Mouse (Mus musculus) ES-E14 (cell line): ENCODE data around the gene Cubn. TPM values are rescaled to one million over a fixed set of nuclear protein-coding genes. Genes with fewer than 3 reads are reported as not detected.

ENCODE experiments used
- DNase-seq: peaks from one replicate; pipeline ENCODE4 v3.0.0-alpha.2; 2013; ENCODE audit warnings: low read depth, low spot score
- H3K27ac ChIP-seq: 2 replicates; pipeline ENCODE4 v1.5.1; 2012; ENCODE audit warnings: low read depth, mild to moderate bottlenecking, low read length, moderate library complexity, mixed read lengths; ENCODE audit not compliant: poor library complexity, insufficient read depth, severe bottlenecking
- H3K36me3 ChIP-seq: 2 replicates; pipeline ENCODE4 v1.6.1; 2012; ENCODE audit warnings: mild to moderate bottlenecking, low read length, moderate library complexity, mixed read lengths; ENCODE audit not compliant: control insufficient read depth, poor library complexity, insufficient read depth, severe bottlenecking
- H3K4me1 ChIP-seq, 2 experiments: fragments of 150-350 bp in 1 of 2; sonication (generic) in 1 of 2; 2 replicates each; pipeline ENCODE4 v1.6.1; 2012; ENCODE audit warnings: low read length in 2 of 2, mild to moderate bottlenecking in 1 of 2, mixed read lengths in 1 of 2; ENCODE audit not compliant: control insufficient read depth in 2 of 2, insufficient read depth in 2 of 2, poor library complexity in 1 of 2
- H3K4me3 ChIP-seq, 2 experiments: fragments of 150-350 bp in 1 of 2; sonication (generic) in 1 of 2; 2 replicates each; pipeline ENCODE4 v1.5.1; 2012; ENCODE audit warnings: low read length in 2 of 2, low read depth in 1 of 2, mild to moderate bottlenecking in 1 of 2, mixed read lengths in 1 of 2; ENCODE audit not compliant: insufficient read depth in 1 of 2, poor library complexity in 1 of 2, severe bottlenecking in 1 of 2
- H3K9ac ChIP-seq: 2 replicates; pipeline ENCODE4 v1.6.1; 2012; ENCODE audit warnings: low read depth, mild to moderate bottlenecking, low read length, mixed read lengths; ENCODE audit not compliant: poor library complexity, insufficient read depth, severe bottlenecking
- H3K9me3 ChIP-seq: fragments of 150-350 bp; sonication (generic); 2 replicates; pipeline ENCODE4 v1.6.1; 2012; ENCODE audit warnings: low read depth, mild to moderate bottlenecking, low read length; ENCODE audit not compliant: control insufficient read depth, insufficient read depth
- CHD2 ChIP-seq: IDR thresholded peaks from 2 replicates; pipeline ENCODE4 v1.6.1; 2014; ENCODE audit warnings: mild to moderate bottlenecking, low read depth, low read length, inconsistent platforms
- HCFC1 ChIP-seq: IDR thresholded peaks from 2 replicates; pipeline ENCODE4 v1.6.1; 2012; ENCODE audit warnings: low read length, inconsistent platforms, borderline replicate concordance; ENCODE audit not compliant: insufficient read depth
- MAFK ChIP-seq: IDR thresholded peaks from 2 replicates; pipeline ENCODE4 v1.6.1; 2014; ENCODE audit warnings: mild to moderate bottlenecking, low read depth, low read length, inconsistent platforms; ENCODE audit not compliant: insufficient read depth
- ZC3H11A ChIP-seq: IDR thresholded peaks from 2 replicates; pipeline ENCODE4 v1.6.1; 2012; ENCODE audit warnings: low read depth, mild to moderate bottlenecking, inconsistent platforms, low read length, borderline replicate concordance
- ZNF384 ChIP-seq: IDR thresholded peaks from 2 replicates; pipeline ENCODE4 v1.6.1; 2012; ENCODE audit warnings: low read depth, low read length, inconsistent platforms
- in situ Hi-C, 2 experiments: fragments of 600-800 bp; cut with MboI; formaldehyde crosslinking; loops; one replicate each; pipeline ENCODE4 v1.15.1; 2025; ENCODE audit warnings: low sequenced_read_pairs in 2 of 2, inconsistent platforms in 1 of 2; ENCODE audit not compliant: unreplicated experiment in 2 of 2
- total RNA-seq: library from RNA; depleted of rRNA; stranded (reverse); fragments of 300-350 nt; gene quantifications from 2 replicates; pipeline ENCODE4 v1.2.3, GENCODE M21; 2012

Cubn gene
- total RNA-seq, 1 experiment, result 18.2 TPM

- no peak overlapping the region for H3K27ac ChIP-seq
- no peak overlapping the region for H3K4me3 ChIP-seq
- in situ Hi-C loops, result no loop called here
- no peaks in the 10 kb centered on the region for H3K9me3 ChIP-seq
- TF ChIP-seq MAFK, result no peak
- no peak for TF ChIP-seq CHD2
- TF ChIP-seq HCFC1, result no peak
- no peak for TF ChIP-seq ZC3H11A
- no peak for TF ChIP-seq ZNF384
- H3K4me1 ChIP-seq, result no peaks in the 10 kb centered on the region
- H3K36me3 ChIP-seq, result no peaks in the 10 kb centered on the region
- no peak for DNase-seq
- H3K9ac ChIP-seq, result no peak overlapping the region
Observed at GRCm38 (mm10) chr2:13391018-13391417, 100.6 kb downstream of the Cubn start.

GRCm38 (mm10) chr2:13386631-13387030, 105.0 kb downstream of the Cubn start:
- Histone ChIP-seq H3K4me1 (no peaks in the 10 kb centered on the region), H3K27ac (no peak overlapping the region), H3K4me3 (no peak overlapping the region), H3K9ac (no peak overlapping the region), H3K9me3 (no peaks in the 10 kb centered on the region), H3K36me3 (no peaks in the 10 kb centered on the region)
- DNase-seq, result no peak
- TF ChIP-seq ZNF384 (no peak), HCFC1 (no peak), CHD2 (no peak), ZC3H11A (no peak), MAFK (no peak)
- in situ Hi-C loops, result no loop called here

- Histone ChIP-seq H3K27ac (no peak overlapping the region), H3K36me3 (no peaks in the 10 kb centered on the region), H3K9ac (no peak overlapping the region), H3K4me1 (no peaks in the 10 kb centered on the region), H3K4me3 (no peak overlapping the region), H3K9me3 (no peaks in the 10 kb centered on the region)
- in situ Hi-C loops, result no loop called here
- TF ChIP-seq HCFC1, result no peak
- no peak for TF ChIP-seq MAFK
- no peak for TF ChIP-seq ZC3H11A
- TF ChIP-seq CHD2, result no peak
- TF ChIP-seq ZNF384, result no peak
- no peak for DNase-seq
Observed at GRCm38 (mm10) chr2:13385542-13386345, 105.9 kb downstream of the Cubn start.

GRCm38 (mm10) chr2:13384775-13385541, 106.7 kb downstream of the Cubn start:
- Histone ChIP-seq H3K27ac (no peak overlapping the region), H3K4me3 (no peak overlapping the region), H3K36me3 (no peaks in the 10 kb centered on the region), H3K9ac (no peak overlapping the region), H3K9me3 (no peaks in the 10 kb centered on the region), H3K4me1 (no peaks in the 10 kb centered on the region)
- no peak for DNase-seq
- no peak for TF ChIP-seq HCFC1
- no peak for TF ChIP-seq ZC3H11A
- TF ChIP-seq MAFK, result no peak
- TF ChIP-seq CHD2, result no peak
- no peak for TF ChIP-seq ZNF384
- in situ Hi-C loops, result no loop called here
